In genomic region chr7:65690869-65691268, GRCm38 (mm10) we compare ENCODE assay signal across 8 mouse cellular contexts. TPM values are rescaled to one million over a fixed set of nuclear protein-coding genes. Genes with fewer than 3 reads are reported as not detected.
DNase-seq lines count a peak whose midpoint lies in the region; ATAC-seq and TF ChIP-seq lines count a peak whose summit lies in the region.

TSS of gene Tm2d3 (plus strand) at chr7:65691169.

- H3K79me2 ChIP-seq in C2C12 (ENCODE audit: control insufficient read depth, insufficient read depth), result peaks cover 11% of the 10 kb centered on the region

- H3ac ChIP-seq in C2C12 (ENCODE audit: control insufficient read depth, insufficient read length, low read depth), result no peak within 1 kb of the TSS

- H3K9me3 ChIP-seq in forebrain, embryonic 12.5 days, result no peaks in the 10 kb centered on the region
- H3K9me3 ChIP-seq in hindbrain, embryonic 13.5 days, result no peaks in the 10 kb centered on the region
- H3K9me3 ChIP-seq in liver, embryonic 14.5 days (ENCODE audit: control insufficient read depth, low read length), result no peaks in the 10 kb centered on the region

- no peaks in the 10 kb centered on the region for H3K36me3 ChIP-seq in C2C12 (ENCODE audit: control insufficient read depth, insufficient read depth)
- H3K36me3 ChIP-seq in forebrain, embryonic 12.5 days (replicated peaks), result peaks cover 9% of the 10 kb centered on the region
- H3K36me3 ChIP-seq in hindbrain, embryonic 13.5 days, result peaks cover 27% of the 10 kb centered on the region
- H3K36me3 ChIP-seq in liver, embryonic 14.5 days (replicated peaks; ENCODE audit: control insufficient read depth, insufficient read depth, low read depth), result peaks cover 2% of the 10 kb centered on the region; the same call in 1 of the 2 replicates

- 90% methylated on average over 7 of the region's 7 CpGs for WGBS in forebrain, embryonic 12.5 days
- WGBS in hindbrain, embryonic 13.5 days, result 90% methylated on average over 7 of the region's 7 CpGs
- 79% methylated on average over 7 of the region's 7 CpGs for WGBS in liver, embryonic 14.5 days (ENCODE audit: insufficient replicate concordance)

- no peak for TF ChIP-seq EP300 in liver, embryonic 14.5 days (IDR thresholded peaks at IDR 0.05; ENCODE audit: low read depth)

- no peak within 1 kb of the TSS for H3K27ac ChIP-seq in forebrain, embryonic 12.5 days
- H3K27ac ChIP-seq in hindbrain, embryonic 13.5 days, result no peak within 1 kb of the TSS
- H3K27ac ChIP-seq in liver, embryonic 14.5 days, result no peak within 1 kb of the TSS

- no peak within 1 kb of the TSS for H3K4me2 ChIP-seq in forebrain, embryonic 12.5 days
- no peak within 1 kb of the TSS for H3K4me2 ChIP-seq in hindbrain, embryonic 13.5 days
- no peak within 1 kb of the TSS for H3K4me2 ChIP-seq in liver, embryonic 14.5 days (ENCODE audit: low read depth)

- peaks cover 18% of the 10 kb centered on the region for H3K4me1 ChIP-seq in forebrain, embryonic 12.5 days
- peaks cover 18% of the 10 kb centered on the region for H3K4me1 ChIP-seq in hindbrain, embryonic 13.5 days (replicated peaks)
- peaks cover 5 to 7% of the 10 kb centered on the region in 2 experiments; a peak in 3 of 4 replicates for H3K4me1 ChIP-seq in liver, embryonic 14.5 days (replicated peaks; ENCODE audit: control insufficient read depth in 2 of 2, insufficient read depth in 2 of 2, low read length in 1 of 2)

- H3K9ac ChIP-seq in forebrain, embryonic 12.5 days, result no peak within 1 kb of the TSS
- no peak within 1 kb of the TSS for H3K9ac ChIP-seq in hindbrain, embryonic 13.5 days
- no peak within 1 kb of the TSS for H3K9ac ChIP-seq in liver, embryonic 14.5 days (replicated peaks)

- no peaks in the 10 kb centered on the region for H3K27me3 ChIP-seq in C2C12 (ENCODE audit: control insufficient read depth, insufficient read depth, insufficient read length)
- H3K27me3 ChIP-seq in forebrain, embryonic 12.5 days, result no peaks in the 10 kb centered on the region
- no peaks in the 10 kb centered on the region for H3K27me3 ChIP-seq in hindbrain, embryonic 13.5 days
- H3K27me3 ChIP-seq in liver, embryonic 14.5 days (ENCODE audit: control insufficient read depth, insufficient read depth, low read length), result no peaks in the 10 kb centered on the region

- peaks cover 5% of the 10 kb centered on the region for H3K79me3 ChIP-seq in C2C12 (ENCODE audit: low read depth)

- no peak for DNase-seq in liver, embryonic 14.5 days (ENCODE audit: low read depth in 3 of 3, low spot score in 3 of 3)
- no peak for DNase-seq in spleen, postnatal 10 days (ENCODE audit: low spot score in 2 of 2)
- DNase-seq in cerebellum, postnatal 10 days, result no peak
- DNase-seq in kidney, adult 11 months, result no peak

- TF ChIP-seq CTCF in C2C12 (IDR thresholded peaks at IDR 0.05; ENCODE audit: control insufficient read depth, insufficient read depth, insufficient read length), result no peak
- TF ChIP-seq CTCF in liver, embryonic 14.5 days (IDR thresholded peaks at IDR 0.05; ENCODE audit: low read depth), result no peak

- ATAC-seq in CD4-positive, CD25-positive, alpha-beta regulatory T cell, adult 4 months, result no peak
- no peak for ATAC-seq in forebrain, embryonic 12.5 days (ENCODE audit: low FRiP score)
- ATAC-seq in hindbrain, embryonic 13.5 days (ENCODE audit: low FRiP score), result no peak
- no peak for ATAC-seq in liver, embryonic 14.5 days (ENCODE audit: insufficient read depth)

- H3K4me3 ChIP-seq in C2C12 (ENCODE audit: insufficient read depth, poor library complexity, severe bottlenecking), result no peak within 1 kb of the TSS
- no peak within 1 kb of the TSS for H3K4me3 ChIP-seq in forebrain, embryonic 12.5 days (replicated peaks)
- no peak within 1 kb of the TSS for H3K4me3 ChIP-seq in hindbrain, embryonic 13.5 days
- no peak within 1 kb of the TSS for H3K4me3 ChIP-seq in liver, embryonic 14.5 days (ENCODE audit: insufficient read depth in 1 of 2, low read depth in 2 of 2, low read length in 2 of 2)

TF ChIP-seq in C2C12, 6 proteins besides CTCF, POLR2A, EP300 and RAD21:
- TF ChIP-seq MAX (IDR thresholded peaks at IDR 0.05), result no peak
- TF ChIP-seq USF1 (IDR thresholded peaks at IDR 0.05; ENCODE audit: low read depth), result no peak
- no peak for TF ChIP-seq FOSL1 (IDR thresholded peaks at IDR 0.05; ENCODE audit: insufficient read depth, low read length, poor library complexity, severe bottlenecking)
- TF ChIP-seq MYOG (IDR thresholded peaks at IDR 0.05; ENCODE audit: control insufficient read depth, extremely low read depth, insufficient read length), result no peak
- TF ChIP-seq CEBPB (IDR thresholded peaks at IDR 0.05; ENCODE audit: low read depth), result no peak
- TF ChIP-seq MYOD1 (IDR thresholded peaks at IDR 0.05; ENCODE audit: control insufficient read depth, insufficient read length, low read depth), result no peak

RNA-seq across cellular contexts. Expression of gene Tm2d3, which starts in this region (rescaled TPM):
- polyA plus RNA-seq in C2C12 (2012; fragmentation: generic; extraction: Trizol), result 32.8 TPM
- 100 to 1,000 TPM in 1 of 2 experiments, 10 to 100 TPM in 1; 95.8 to 117 TPM for polyA plus RNA-seq in CD4-positive, CD25-positive, alpha-beta regulatory T cell, adult 4 months (2017; shearing (Covaris generic))
- polyA plus RNA-seq in forebrain, embryonic 12.5 days (2016; fragmentation: Nextera tagmentation; extraction: Ambion mirVana), result 58.8 and 60.9 TPM in 2 replicates
- 81.3 and 82.3 TPM in 2 replicates for polyA plus RNA-seq in hindbrain, embryonic 13.5 days (2015; fragmentation: Nextera tagmentation; extraction: Ambion mirVana)
- polyA plus RNA-seq in liver, embryonic 14.5 days (2012; rRNA removed), result 34.3 and 41.9 TPM in 2 replicates
- polyA plus RNA-seq in liver, embryonic 14.5 days (2014; fragmentation: Nextera tagmentation; extraction: Ambion mirVana), result 33.6 and 34.6 TPM in 2 replicates
